Mouse (Mus musculus) large intestine, adult 2 months (tissue): ENCODE data around the gene Prim2. TPM values are rescaled to one million over a fixed set of nuclear protein-coding genes. Genes with fewer than 3 reads are reported as not detected.

Source experiments
- DNase-seq: peaks from one replicate; pipeline ENCODE4 v3.0.0-alpha.2; 2012; ENCODE audit warnings: low read depth, low spot score
- WGBS: fragments of 180-500 bp; shearing (Covaris S2); methylation state at CpG from one replicate; pipeline ENCODE4 v1.1.7; 2018; 5-methylcytosine and 5-hydroxymethylcytosine counted together
- polyA plus RNA-seq: library from polyadenylated mRNA; depleted of rRNA; stranded (reverse); fragments of >200 nt; gene quantifications from 2 replicates; pipeline ENCODE4 v1.2.3, GENCODE M21; 2012

Gene Prim2
- polyA plus RNA-seq, 1 experiment, result 7.4 TPM

DNA sequence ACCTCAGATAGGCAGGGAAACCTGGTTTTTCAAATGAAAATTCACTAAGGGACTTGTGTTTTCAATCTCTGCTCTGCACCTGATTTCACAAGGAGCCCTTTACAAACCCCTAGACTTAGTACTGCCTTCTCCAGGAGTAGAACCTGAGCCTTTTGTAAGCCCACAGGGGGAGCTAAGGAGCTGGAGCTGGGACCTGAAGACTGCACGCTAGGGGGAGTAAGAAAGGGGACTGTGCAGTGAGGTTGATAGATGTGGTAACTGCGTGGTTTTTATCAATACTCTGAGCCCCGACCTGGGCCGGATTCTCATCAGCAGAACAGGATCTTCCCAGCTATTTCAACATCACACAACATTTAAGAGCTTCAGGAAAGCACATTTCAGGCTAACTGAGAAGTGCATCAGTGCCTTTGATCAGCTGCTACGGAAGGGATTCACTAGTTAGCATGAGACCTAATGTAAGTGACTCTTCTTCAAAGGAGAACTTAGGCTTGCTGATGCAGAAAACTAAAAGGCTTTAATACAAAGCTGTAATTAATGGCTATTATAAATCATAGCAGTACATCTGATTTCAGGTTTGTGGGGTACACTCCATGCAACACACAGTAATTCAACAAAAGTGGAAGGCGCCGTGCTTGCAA lies 103.7 kb downstream of the Prim2 start:
- DNase-seq, result no peak
- WGBS, result 68% methylated on average over 7 of the region's 7 CpGs

DNA sequence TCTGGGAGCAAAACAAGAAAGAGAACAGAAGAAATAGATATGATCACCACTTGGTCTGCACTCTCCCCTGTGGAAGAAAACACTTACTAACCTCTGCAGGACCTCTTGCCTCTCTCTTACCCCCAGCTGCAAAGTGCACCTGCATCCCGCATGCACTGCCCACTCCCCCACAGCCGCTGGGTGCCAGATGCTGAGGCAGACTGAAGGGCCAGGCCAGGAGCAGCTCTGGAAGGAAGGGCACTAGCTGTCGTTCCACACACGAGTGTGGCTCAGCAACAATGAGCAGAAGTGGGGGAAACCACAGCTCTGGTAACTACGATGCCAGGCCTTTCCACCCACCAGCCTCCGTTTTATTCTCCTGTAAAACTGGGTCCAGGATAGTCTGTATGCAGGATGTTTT lies 105.6 kb downstream of the Prim2 start:
- DNase-seq, result no peak
- 75% methylated on average over 6 of the region's 6 CpGs for WGBS

DNA sequence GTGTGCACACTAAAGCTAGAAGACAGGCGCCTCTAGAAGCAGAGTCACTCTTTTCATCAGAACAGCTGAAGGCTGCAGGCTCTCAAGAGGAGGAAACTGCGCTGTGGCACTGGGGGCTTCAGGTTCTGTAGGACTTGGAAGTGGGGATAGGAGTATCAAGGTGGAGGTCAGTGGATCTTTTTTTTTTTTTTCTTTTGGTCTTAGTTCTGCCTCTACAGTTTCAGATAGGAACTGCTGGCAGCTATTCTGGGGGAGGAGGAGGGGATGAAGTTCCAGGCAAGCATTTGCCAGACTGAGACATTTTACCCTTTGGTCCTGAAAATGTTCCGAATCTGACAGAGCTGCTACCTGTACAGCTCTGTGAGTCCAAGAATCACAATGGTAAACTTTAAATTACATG lies 106.0 kb downstream of the Prim2 start:
- no peak for DNase-seq
- 91% methylated on average over 3 of the region's 3 CpGs for WGBS

DNA sequence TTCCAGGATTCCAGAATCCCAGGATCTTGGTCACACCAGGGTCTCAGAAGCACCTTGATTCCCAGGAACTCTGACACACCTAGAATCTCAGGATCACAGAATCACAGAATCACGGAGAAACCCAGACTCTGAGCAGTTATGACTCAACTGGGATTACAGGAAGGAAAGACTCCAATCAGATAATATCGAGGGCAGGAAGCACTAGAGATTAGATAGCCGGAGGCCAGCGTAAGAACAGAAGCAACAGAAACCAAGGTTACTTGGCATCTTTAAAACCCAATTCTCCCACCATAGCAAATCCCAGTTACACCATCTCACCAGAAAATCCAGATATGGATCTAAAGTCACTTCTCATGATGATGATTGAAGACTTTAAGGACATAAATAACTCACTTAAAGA lies 113.0 kb downstream of the Prim2 start:
- 80% methylated on average over 4 of the region's 4 CpGs for WGBS
- DNase-seq, result no peak

DNA sequence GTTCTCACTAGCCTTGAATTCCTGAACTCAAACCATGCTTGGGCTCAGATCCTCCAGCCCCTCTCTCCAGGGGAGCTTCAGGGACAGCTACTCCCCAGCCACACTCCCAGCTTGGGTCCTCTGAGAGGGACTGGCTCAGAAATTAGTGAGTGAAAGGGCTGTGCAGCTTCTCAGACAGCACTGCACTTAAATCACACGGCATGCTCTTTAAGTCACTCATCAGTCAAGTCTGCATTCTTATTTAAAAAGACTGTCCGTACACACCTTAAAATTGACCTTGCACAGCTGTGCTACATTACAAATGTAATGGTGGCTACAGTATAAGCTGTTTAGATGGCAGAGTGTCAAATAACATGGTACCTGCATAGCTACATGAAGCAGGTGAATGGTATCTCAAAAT lies 114.0 kb downstream of the Prim2 start:
- WGBS, result 88% methylated on average over 2 of the region's 2 CpGs

DNA sequence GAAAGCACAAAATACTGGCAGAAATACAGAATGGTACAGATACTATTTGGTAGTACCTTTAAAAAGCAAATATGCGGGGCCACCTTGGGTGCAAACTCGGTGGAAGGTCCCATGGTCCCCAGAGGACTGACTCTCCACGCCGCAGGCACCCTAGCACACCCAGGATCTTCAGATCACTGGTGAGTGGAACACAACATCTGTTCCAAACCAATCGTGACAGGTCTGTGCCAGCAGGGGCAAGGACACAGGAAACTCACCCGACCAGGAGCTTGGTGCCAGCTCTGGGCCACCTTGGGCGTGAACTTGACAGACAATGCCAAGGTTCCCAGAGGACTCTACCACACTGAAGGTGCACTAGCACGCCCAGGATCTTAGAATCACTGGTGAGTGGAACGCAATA lies 118.2 kb downstream of the Prim2 start:
- no peak for DNase-seq
- 78% methylated on average over 9 of the region's 9 CpGs for WGBS

More for the DNA sequence above, 114.0 kb downstream of the Prim2 start:
- DNase-seq, result no peak

DNA sequence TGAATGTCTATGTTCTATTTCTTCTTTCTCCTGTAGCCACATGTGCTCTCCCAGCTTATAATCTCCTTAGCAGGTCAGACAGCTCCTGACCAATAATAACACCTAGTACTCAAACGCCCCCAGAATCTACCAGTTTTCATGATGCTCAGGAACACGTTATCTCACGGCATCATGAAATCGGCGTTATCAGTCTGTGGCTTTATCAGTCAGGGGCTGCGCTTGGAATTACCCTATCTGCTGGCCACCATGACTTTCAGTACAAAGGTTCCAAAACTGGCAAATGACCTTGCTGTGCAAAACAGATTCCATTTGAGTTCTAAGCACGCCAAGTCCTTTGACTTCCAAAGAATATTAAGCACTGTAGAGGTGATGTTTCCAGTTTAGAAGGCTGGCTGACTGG lies 127.9 kb downstream of the Prim2 start:
- no peak for DNase-seq
- WGBS, result 95% methylated on average over 7 of the region's 7 CpGs

DNA sequence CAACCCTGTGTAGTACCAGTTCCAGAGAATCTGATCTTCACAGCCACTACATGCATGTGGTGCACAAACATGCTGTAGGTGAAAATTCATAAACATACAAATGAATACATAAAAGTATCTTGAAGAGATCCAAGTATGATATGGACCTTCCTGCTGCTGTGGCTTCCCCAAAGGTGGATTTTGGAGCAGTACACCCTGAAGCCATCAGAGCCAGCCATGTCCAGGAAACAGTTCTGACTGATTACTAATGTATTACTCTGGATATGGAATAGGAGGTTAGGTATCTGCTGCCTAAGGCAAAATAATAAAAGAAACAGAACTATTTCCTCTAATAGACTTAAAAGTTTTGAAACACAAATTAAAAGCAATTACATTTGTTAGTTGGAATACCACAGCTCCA lies 131.6 kb downstream of the Prim2 start:
- DNase-seq, result no peak

DNA sequence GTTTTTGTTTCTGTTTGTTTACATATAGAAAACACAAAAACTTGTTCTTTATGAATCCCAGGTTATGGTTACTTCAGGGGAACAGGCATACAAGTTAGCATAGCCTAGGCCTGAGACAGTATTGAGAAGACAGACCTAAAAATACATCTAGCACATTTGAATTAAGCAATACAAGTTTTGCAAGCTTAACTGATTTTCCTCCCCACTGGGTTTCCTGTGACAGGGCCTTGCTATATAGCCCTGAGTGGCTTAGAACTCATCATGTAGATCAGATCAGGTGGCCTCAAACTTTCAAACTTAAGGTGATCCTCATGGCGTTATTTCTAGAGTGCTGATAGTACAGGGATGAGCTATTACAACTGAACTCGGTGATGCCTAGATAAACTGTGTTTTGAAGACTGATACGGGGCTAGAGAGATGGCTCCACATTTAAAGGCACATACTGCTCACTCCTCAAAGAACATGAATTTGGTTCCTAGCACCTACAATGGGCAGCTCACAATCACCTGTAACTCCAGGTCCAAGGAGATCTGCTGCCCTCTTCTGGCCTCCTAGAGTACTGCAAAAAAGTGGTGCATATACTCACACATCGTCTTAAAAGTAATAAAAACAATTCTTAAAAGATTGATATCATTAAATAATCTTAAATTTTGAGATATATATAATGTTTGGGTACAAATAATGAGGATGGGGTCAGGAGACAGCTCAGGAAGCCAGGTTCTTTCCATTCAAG lies 133.2 kb downstream of the Prim2 start:
- 97% methylated on average over 4 of the region's 4 CpGs for WGBS
- no peak for DNase-seq

DNA sequence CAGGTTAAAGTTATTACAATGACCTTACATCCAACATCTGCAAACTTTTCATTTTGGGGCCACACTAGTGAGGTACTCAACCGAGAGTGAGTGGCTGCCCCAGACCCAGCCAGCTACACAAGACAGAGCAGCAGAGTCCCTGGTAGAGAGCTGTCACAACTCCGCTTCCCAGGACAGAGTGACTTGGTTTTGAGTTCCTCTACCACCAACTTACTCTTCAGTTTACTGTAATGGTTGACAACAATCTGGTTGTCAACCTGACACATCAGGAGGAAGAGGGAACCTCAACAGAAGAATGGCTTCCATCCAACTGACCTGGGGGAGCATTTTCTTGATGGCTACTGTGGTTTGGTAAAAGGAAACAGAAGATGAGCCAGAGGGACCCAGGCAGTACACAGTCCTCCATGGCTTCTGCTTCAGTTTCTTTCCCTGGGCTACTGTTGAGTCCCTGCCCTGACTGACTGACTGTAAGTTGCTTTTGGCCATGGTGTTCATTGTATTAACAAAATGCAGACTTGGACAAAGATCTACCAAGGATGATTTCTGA lies 134.4 kb downstream of the Prim2 start:
- WGBS, result 93% methylated on average over 2 of the region's 2 CpGs
- no peak for DNase-seq

DNA sequence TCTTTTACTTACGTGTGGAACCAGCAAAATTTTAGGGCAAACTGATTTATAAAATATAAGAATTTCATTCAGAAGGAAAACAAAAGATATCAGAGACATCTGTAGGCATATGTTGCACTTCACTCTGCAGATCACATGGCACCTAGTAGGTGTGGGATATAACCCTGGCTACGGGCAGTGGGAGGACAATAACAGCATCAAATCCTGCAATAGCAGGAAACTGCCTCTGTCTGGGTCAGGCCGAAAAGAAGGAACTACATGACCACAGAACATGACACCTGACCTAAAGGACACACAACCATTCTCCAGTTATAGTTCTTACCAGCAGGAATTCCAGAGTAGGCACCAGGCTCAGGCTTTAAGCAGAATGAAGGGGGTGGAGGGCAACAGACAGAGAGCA lies 137.7 kb downstream of the Prim2 start:
- no peak for DNase-seq
- 83% methylated on average over 3 of the region's 3 CpGs for WGBS

DNA sequence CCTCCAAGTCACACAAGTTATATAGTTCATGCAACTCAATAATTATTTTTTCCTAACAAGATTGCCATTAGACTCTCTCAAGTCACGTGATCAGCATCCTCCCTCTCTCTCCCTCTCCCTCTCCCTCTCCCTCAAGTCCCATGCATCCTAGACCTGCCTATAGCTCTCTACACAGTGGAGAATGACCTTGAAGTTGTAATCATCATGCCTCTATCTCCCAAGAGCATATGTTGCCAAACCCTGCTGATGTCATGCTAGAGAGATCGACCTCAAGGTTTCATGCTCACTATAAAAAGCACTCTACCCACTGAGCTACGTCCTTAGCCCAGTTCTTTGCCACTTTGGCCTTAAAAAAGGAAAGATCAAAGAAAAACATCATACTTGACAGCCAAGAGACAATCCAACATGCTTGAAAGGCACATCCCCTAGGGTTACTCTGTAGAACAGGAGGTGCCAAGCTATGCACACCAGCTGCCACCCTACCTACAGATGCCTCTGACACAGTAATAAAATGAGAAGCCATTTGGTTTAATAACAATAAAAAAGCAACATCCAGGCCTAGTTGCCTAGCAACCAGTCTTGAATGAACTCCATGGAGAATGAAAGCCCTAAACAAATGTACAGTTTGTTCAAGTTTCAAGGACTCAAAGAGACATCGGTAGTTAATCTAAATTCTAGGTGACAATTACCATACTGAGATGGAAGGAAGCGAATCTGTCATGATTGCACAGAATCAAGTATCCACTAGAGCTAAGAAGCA lies 138.3 kb downstream of the Prim2 start:
- WGBS, result 72% methylated on average over 5 of the region's 5 CpGs
- no peak for DNase-seq

DNA sequence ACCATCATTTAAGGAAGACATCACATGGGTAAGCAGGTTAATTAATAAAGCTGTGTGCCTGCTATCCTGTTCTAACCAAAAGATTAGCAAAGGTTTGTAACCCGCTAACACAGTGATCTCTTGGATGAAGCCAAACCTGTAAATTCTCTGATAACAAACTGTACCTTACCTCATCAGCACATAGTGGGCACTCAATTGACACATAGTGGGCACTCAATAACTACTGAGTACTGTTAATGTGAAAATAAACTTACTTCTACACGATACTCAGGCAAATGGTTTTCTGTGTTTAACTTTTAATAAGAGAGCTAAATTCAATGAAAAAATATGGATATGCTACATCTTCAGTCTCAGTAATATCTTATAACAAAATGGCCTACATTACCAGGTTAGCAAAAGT lies 139.1 kb downstream of the Prim2 start:
- DNase-seq, result no peak
- 97% methylated on average over 2 of the region's 2 CpGs for WGBS

DNA sequence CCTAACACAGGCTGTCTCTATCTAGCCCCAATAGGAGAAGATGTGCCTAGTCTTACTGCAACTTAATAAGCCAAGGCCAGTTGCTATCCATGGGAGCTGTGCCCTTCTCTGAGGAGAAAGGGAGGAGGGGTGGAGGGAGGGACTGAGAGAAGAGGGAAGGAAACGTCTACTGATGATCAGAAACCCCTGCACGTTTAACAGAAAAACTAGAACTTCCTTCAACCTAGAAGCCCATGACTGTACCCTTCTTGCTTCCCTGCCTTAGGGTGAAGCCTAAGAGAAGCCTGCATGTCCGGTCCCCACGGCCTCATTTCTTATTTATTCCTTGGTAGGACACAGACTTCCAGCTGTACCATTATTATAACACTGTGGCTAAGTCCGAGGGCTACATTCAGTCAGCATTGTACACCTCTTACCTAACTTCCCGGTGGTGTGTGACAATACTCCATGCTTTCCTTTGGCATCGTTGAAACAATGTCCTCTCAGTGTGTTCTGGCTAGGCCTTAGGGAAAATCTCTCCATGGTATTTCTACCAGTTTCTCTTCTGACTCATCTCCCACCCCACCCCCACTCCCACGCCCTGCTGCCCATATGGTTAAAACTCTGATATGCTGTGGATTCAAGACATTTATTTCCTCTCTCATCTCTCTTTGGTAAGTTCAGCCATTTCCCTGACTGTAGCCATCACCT lies 139.9 kb downstream of the Prim2 start:
- WGBS, result 83% methylated on average over 8 of the region's 8 CpGs

DNA sequence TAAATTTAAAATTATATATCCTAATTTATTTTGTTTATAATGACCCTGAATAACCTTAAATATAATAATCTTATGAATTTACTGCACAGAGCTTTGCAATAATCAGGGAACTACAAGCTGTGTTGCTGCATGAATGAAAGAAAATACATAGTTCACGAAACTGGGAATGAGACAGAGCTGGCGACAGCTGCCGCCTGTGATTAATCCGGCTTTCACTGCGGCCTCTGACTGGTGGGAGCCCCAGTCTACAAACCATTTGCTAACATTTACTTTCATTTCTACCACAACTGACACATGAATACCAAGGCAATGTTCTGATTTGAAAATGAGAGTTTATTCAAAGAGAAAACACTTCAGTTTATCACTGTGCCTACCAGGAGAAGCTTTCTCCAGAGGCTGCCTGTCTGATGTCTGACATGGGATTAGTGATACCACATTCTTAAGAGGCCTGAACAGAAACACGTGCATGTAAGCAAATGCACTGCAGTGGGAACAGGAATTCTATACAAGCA lies 142.2 kb downstream of the Prim2 start:
- 68% methylated on average over 6 of the region's 6 CpGs for WGBS
- no peak for DNase-seq

More for the DNA sequence above, 139.9 kb downstream of the Prim2 start:
- no peak for DNase-seq

DNA sequence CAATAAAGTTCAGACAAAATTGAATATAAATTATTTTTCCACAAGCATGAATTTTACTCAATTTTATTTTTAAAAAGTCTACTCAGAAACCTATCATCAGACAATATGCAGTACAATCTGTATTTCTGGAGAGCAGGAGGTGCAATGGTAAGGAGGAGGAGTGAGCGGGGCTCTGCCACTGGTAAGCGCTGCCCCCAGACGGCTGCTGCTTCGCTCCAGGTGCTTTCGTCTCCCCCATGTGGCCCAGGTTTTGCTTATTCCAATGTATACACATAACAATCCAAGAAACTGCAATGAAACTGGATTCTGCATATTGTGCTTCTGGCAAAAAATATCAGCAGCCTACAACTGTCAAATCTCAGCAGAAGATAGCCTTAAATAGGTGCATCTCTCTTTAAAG lies 146.4 kb downstream of the Prim2 start:
- WGBS, result 95% methylated on average over 5 of the region's 5 CpGs
- DNase-seq, result no peak

DNA sequence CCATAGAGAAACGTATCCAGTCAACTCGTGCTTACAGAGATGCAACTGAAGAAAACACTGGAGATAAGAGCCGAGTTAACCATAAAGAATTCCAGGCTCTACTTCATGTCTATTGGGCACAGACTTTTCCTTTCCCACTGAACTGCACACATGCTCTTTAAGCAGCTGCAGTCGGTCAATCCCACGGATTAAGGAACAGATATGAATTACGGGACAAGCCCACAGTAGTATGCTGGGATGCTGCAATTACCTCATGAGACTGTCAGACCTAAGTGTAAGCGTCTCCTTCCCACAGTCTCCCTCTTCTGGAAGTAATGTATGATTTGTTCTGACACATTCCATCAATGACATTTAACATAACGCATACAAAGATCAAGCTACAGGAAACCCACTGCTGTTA lies 154.5 kb downstream of the Prim2 start:
- no peak for DNase-seq
- WGBS, result 76% methylated on average over 8 of the region's 8 CpGs

DNA sequence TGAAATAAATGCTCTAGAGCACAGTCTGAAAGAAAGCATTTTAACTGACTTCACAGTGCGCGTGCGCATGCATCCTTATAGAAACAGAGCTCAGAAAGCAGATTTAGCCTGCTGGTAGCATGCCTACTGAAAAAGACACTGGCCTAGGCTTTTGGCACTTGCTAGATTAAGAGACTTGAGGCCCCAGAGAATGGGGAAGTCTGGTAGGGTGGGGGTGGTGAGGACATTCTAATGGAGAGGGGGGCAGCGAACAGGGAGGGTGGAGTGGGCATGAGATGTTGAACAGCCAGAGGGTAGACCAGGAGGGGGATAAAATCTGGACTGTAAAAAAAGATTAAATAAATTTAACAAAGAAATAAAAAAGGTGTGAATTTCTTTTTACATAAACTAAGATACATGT lies 158.3 kb downstream of the Prim2 start:
- 95% methylated on average over 4 of the region's 4 CpGs for WGBS
- DNase-seq, result no peak

DNA sequence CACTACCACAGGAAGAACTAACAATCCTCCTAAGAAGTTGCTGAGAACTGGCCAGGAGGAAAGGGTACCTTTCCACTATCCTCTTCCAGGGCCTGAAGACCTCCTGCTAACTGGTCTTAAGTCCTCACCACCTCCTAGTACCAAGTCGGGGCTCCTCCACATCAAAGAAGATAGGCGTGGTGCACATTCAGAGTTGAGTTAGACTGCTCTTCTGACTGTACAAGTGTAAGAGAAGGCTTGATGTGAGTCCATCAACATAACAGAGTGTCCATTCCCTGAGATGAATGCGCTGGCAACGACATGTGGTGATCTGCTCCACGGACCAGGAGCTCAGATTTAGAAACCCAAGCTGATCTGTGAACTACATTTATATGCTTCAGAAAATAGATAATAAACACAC lies 165.2 kb downstream of the Prim2 start:
- WGBS, result 92% methylated on average over 5 of the region's 5 CpGs

DNA sequence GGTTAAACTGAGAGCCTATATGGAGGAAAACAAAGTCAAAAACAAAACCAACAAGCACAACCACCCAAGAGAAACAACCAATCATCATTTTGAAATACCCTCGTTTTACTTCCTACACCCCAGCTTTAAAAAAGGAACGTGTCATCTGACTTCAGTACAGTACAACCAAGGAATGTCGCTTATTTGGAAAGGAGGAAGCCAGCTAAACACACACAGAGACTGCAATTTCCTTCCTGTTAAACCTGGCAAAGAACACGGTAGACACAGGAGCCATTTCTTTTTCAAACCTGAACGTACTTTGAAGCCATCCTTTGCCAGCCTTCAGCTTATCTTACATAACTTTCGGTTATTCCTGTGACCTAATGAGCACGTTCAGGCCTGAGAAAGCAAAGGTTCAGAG lies 166.7 kb downstream of the Prim2 start:
- no peak for DNase-seq
- 65% methylated on average over 7 of the region's 7 CpGs for WGBS

More for the DNA sequence above, 165.2 kb downstream of the Prim2 start:
- no peak for DNase-seq
